Mouse (Mus musculus) pancreas, adult 10 weeks (tissue): ENCODE results near the gene Spata18. TPM values are rescaled to one million over a fixed set of nuclear protein-coding genes. Genes with fewer than 3 reads are reported as not detected.

Experiments used
- polyA plus RNA-seq: library from polyadenylated mRNA; stranded (reverse); fragments of 350-450 nt; fragmentation: Illumina TruSeq; extraction: RNeasy Lipid Tissue Mini Kit (QIAGEN cat#74804); gene quantifications from one replicate; pipeline ENCODE4 v1.2.3, GENCODE M21; 2015; ENCODE audit warnings: low read depth, low replicate concordance; ENCODE audit not compliant: insufficient read depth

Spata18 gene
- polyA plus RNA-seq = not detected

GRCm38 (mm10) chr5:73651061-73651854 lies at the start of gene Spata18:
Gene Spata18 (plus strand): TSS chr5:73651379.

GRCm38 (mm10) chr5:73632291-73632690 lies 18.9 kb upstream of the Spata18 start, which contains the start of gene Lrrc66:
Gene Lrrc66 (minus strand): TSS chr5:73632526.

GRCm38 (mm10) chr5:73647261-73647900 lies 3.8 kb upstream of the Spata18 start, which contains the start of gene Sgcb:
Gene Sgcb (minus strand): TSS chr5:73647790.

Other genes starting within 250 kb of the Spata18 start
- gene Cwh43, start 245.3 kb upstream of the Spata18 start, polyA plus RNA-seq = not detected
- gene Dcun1d4, start 170.4 kb upstream of the Spata18 start, polyA plus RNA-seq = 2.7 TPM
- not detected for gene Lrrc66, start 18.9 kb upstream of the Spata18 start, polyA plus RNA-seq
- 2.5 TPM for gene Sgcb, start 3.6 kb upstream of the Spata18 start, polyA plus RNA-seq